Mouse (Mus musculus) kidney, adult 2 months (tissue): ENCODE measurements around the gene Gba2.

Experiments
- CTCF ChIP-seq: fragments of 200-500 bp; conservative IDR thresholded peaks from 2 replicates; pipeline ENCODE4 v1.5.1; 2011; ENCODE audit warnings: low read depth, mild to moderate bottlenecking, control low read depth, low read length, moderate library complexity, mixed read lengths; ENCODE audit not compliant: insufficient read depth, insufficient read length
- POLR2A ChIP-seq: fragments of 200-500 bp; IDR thresholded peaks from one replicate; pipeline ENCODE4 v1.6.1; 2011; ENCODE audit warnings: low read depth, low read length, control low read depth

GRCm38 (mm10) chr4:43579256-43579655 is 583 bp upstream of the Gba2 start:
- TF ChIP-seq CTCF = no peak
- no peak for TF ChIP-seq POLR2A
